Mouse (Mus musculus) neural tube, embryonic 14.5 days (tissue): Measurements from ENCODE around the gene Olfr279. TPM values are rescaled to one million over a fixed set of nuclear protein-coding genes. Genes with fewer than 3 reads are reported as not detected.
A peak's percentile ranks its signal among the peaks of the same experiment; 100 is the strongest.

Experiments used
- ATAC-seq: fragments of 200-750 bp; cut with Nextera tagmentation; 2 replicates; pipeline ENCODE4 v1.8.0; 2017; ENCODE audit warnings: low read depth, mild to moderate bottlenecking, moderate TSS enrichment, moderate library complexity
- H3K27ac ChIP-seq: fragments of 300-500 bp; sonication (generic); 2 replicates; pipeline ENCODE4 v1.5.1; 2014; ENCODE audit warnings: low read depth, mild to moderate bottlenecking, control low read depth, low read length, moderate library complexity, mixed read lengths
- H3K27me3 ChIP-seq: fragments of 300-500 bp; sonication (generic); 2 replicates; pipeline ENCODE4 v1.6.1; 2014; ENCODE audit warnings: low read length; ENCODE audit not compliant: control insufficient read depth, insufficient read depth
- H3K36me3 ChIP-seq: fragments of 300-500 bp; sonication (generic); 2 replicates; pipeline ENCODE4 v1.6.1; 2014; ENCODE audit warnings: low read length, mixed read lengths; ENCODE audit not compliant: control insufficient read depth, insufficient read depth
- H3K4me1 ChIP-seq: fragments of 300-500 bp; sonication (generic); 2 replicates; pipeline ENCODE4 v1.6.1; 2014; ENCODE audit warnings: low read length; ENCODE audit not compliant: control insufficient read depth, insufficient read depth
- H3K4me2 ChIP-seq: fragments of 300-500 bp; sonication (generic); 2 replicates; pipeline ENCODE4 v1.6.1; 2014; ENCODE audit warnings: mild to moderate bottlenecking, low read depth, low read length, control low read depth
- H3K4me3 ChIP-seq: fragments of 300-500 bp; sonication (generic); 2 replicates; pipeline ENCODE4 v1.5.1; 2014; ENCODE audit warnings: low read depth, low read length, control low read depth, mixed read lengths
- H3K9ac ChIP-seq: fragments of 300-500 bp; sonication (generic); replicated peaks from 2 replicates; pipeline ENCODE4 v1.6.1; 2014; ENCODE audit warnings: low read depth, mild to moderate bottlenecking, control low read depth, low read length, mixed read lengths
- H3K9me3 ChIP-seq: fragments of 300-500 bp; sonication (generic); 2 replicates; pipeline ENCODE4 v1.6.1; 2016; ENCODE audit warnings: low read length; ENCODE audit not compliant: control insufficient read depth
- WGBS: fragments of 180-500 bp; shearing (Covaris S2); extraction: QIAGEN DNeasy Blood & Tissue Kit; methylation state at CpG from one replicate; pipeline ENCODE4 v1.1.7; 2014; 5-methylcytosine and 5-hydroxymethylcytosine counted together
- polyA plus RNA-seq: library from polyadenylated mRNA; unstranded; fragments of >200 nt; fragmentation: Nextera tagmentation; extraction: Ambion mirVana; gene quantifications from 2 replicates; pipeline ENCODE4 v1.2.1, GENCODE M21; 2014

Olfr279 gene
- polyA plus RNA-seq, 1 experiment from 2014 or later, result not detected

DNA sequence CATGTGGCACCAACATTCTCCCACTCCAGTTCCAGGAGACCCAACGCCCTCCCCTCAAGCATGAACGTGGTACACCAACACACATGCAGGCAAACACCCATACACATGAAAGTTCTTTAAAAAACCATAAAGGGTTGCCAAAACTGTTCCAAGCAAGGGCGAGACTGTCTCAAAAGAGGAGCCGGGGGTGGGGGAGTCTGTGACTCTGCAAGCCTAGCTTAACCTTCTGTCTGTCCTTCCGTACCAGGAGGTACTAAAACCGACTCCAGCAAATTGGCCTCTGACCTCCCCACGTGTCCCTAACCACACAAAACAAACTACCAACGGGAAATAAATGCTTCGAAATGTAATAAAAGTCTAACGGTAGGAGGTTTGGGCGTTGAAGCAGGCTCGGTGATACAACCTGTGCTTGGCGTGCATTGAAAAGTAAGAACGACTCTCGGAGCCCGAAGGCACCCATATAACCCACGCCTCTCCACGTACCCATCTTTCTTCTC lies 40.9 kb downstream of the Olfr279 start:
- peaks cover 8% of the 10 kb centered on the region for H3K4me1 ChIP-seq
- no peaks in the 10 kb centered on the region for H3K27me3 ChIP-seq
- H3K9me3 ChIP-seq, result no peaks in the 10 kb centered on the region
- H3K4me3 ChIP-seq, result peak overlapping the region; percentile 82
- peak overlapping the region; percentile 97 for H3K4me2 ChIP-seq
- H3K9ac ChIP-seq, result peak overlapping the region; percentile 88
- WGBS, result 1% methylated on average over 18 of the region's 18 CpGs
- H3K36me3 ChIP-seq, result peaks cover 24% of the 10 kb centered on the region
- ATAC-seq, result no peak
- H3K27ac ChIP-seq, result no peak overlapping the region

DNA sequence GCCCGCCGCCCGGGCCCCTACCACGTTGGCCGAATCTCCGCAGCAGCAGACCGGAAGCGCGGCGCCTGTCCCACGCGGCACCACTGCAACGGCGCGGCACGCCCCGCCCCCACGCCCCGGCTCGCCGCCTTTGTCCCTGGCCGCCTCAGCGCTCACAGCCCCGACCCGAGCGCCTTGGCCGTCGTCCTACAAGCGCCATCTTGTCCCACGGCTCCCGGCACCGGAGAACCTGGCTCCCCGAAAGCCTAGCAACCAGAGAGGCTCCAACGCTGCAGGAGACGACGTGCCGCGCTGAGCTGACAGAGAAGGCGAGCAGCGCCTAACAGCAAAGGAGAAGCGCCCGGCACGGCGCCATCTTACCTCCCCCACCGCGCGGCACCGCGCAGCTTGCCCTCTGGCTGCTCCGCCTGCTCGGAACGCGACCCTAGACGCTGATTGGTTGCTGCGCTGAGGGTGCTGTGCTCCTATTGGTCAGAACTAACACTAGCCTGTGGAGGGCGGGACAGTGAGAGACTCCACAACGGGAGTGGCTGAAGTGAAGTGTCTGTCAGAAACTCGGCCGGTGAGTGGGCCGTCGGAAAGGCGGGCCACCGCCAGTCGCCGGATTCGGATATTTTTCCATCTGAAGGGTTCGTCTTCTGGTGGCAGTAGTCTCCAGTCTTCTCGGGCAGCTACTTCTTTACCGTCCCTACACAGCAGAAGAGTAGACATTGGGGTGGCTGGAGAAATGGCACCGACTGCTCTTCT lies 41.9 kb downstream of the Olfr279 start, which contains the start of gene Kansl2:
TSS of gene Kansl2 (minus strand) at position 384 of the 747 bp plus-strand sequence.
- H3K9me3 ChIP-seq, result no peaks in the 10 kb centered on the region
- peaks cover 8% of the 10 kb centered on the region for H3K4me1 ChIP-seq
- H3K36me3 ChIP-seq, result peaks cover 20% of the 10 kb centered on the region
- H3K4me3 ChIP-seq, result peak within 1 kb of the TSS; percentile 82
- H3K9ac ChIP-seq, result peak within 1 kb of the TSS; percentile 88
- under 1% methylated on average over 68 of the region's 70 CpGs for WGBS
- peak; percentile 100 for ATAC-seq
- H3K27me3 ChIP-seq, result no peaks in the 10 kb centered on the region
- peak within 1 kb of the TSS; percentile 100 for H3K27ac ChIP-seq
- peak within 1 kb of the TSS; percentile 97 for H3K4me2 ChIP-seq

DNA sequence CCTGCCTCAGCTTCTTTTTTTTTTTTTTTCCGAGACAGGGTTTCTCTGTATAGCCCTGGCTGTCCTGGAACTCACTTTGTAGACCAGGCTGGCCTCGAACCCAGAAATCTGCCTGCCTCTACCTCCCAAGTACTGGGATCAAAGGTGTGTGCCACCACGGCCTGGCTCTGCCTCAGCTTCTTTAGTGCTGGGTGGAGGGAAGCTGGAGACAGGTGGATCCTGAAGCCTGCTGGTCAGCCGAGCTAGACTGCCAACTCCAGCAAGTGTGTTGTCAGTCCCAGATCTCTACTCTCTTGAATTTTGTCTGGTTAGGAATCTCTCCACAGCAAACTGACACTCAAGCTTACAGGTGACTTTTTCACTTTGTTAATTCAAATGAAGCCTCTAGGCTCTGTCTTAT lies 43.7 kb downstream of the Olfr279 start:
- H3K4me2 ChIP-seq, result no peak overlapping the region
- H3K9me3 ChIP-seq, result no peaks in the 10 kb centered on the region
- no peak overlapping the region for H3K27ac ChIP-seq
- peaks cover 8% of the 10 kb centered on the region for H3K4me1 ChIP-seq
- H3K36me3 ChIP-seq, result peaks cover 6% of the 10 kb centered on the region
- H3K27me3 ChIP-seq, result no peaks in the 10 kb centered on the region
- ATAC-seq, result no peak
- no peak overlapping the region for H3K9ac ChIP-seq
- H3K4me3 ChIP-seq, result no peak overlapping the region
- 90% methylated on average over 4 of the region's 4 CpGs for WGBS

DNA sequence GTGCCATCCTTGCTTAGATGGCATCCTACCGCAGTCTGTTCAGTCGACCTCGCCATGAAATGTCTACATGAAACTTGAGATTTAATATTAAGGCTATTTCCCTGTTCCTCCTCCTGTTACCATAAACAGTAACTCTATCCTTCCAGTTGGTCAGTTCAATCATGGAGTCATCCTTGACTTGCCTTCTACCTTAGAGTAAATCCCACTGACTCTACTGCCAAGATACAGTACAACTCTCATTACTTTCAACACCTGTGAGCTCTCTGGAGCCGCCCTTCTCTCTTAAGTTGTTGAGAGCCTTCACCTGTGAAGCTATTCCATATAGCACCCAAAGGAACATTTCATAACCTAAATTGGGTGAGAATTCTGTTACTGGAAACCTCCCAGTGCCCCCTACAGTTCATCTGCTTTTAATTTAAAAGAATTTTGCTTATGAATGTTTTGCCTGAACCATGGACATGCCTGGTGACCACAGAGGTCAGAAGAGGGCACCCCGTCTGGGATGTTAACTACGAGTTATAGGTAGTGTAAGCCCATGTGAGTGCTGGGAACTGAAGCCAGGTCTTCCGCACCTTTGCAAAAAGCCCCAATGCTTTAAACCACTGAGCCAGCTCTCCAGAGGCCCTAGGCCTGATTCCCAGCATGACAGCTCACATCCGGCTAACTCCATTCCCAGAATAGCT lies 44.8 kb downstream of the Olfr279 start:
- Histone ChIP-seq H3K36me3 (no peaks in the 10 kb centered on the region), H3K4me2 (no peak overlapping the region), H3K27ac (no peak overlapping the region), H3K4me3 (no peak overlapping the region), H3K4me1 (peaks cover 8% of the 10 kb centered on the region), H3K27me3 (no peaks in the 10 kb centered on the region), H3K9me3 (no peaks in the 10 kb centered on the region), H3K9ac (no peak overlapping the region)
- ATAC-seq, result no peak
- 89% methylated on average over 8 of the region's 8 CpGs for WGBS

DNA sequence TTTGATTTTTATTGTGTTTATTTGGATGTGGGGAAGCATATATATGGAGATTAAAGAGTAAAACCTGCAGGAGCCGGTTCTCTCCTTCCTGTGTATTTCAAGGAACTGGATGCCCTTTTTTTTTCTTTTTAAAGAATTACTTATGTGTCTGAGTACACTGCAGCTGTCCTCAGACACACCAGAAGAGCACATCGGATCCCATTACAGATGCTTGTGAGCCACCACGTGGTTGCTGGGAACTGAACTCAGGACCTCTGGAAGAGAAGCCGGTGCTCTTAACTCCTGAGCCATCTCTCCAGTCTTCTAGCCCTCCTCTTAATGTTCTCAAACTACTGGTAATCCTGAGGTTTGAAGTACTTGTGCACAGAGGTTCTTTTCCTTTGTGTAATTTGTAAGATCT lies 45.7 kb downstream of the Olfr279 start:
- Histone ChIP-seq H3K27me3 (no peaks in the 10 kb centered on the region), H3K4me2 (no peak overlapping the region), H3K9ac (no peak overlapping the region), H3K36me3 (peaks cover 3% of the 10 kb centered on the region), H3K4me1 (no peaks in the 10 kb centered on the region), H3K27ac (no peak overlapping the region), H3K9me3 (no peaks in the 10 kb centered on the region), H3K4me3 (no peak overlapping the region)
- 72% methylated on average over 4 of the region's 4 CpGs for whole genome bisulfite sequencing
- no peak for ATAC-seq

DNA sequence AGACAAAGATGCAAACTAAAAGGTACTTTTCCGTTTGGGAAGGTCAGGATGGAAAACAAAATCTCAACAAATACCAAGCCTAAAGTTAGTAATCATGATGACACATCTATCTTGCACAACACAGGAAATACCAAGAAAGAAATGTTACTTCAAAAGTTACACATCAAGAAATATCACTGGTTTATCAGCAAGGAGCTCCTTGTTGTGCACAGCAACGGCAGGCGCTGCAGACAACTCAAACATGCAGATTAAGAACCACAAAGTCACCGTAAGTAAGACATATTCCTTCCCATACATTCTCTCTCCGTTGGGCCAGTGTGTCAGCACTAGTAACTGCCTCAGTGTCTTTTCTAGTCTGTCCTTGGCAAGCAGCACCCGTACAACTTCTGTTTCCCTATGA lies 48.9 kb downstream of the Olfr279 start:
- Histone ChIP-seq H3K9ac (no peak overlapping the region), H3K36me3 (peaks cover 33% of the 10 kb centered on the region), H3K4me3 (no peak overlapping the region), H3K4me2 (no peak overlapping the region), H3K4me1 (no peaks in the 10 kb centered on the region), H3K9me3 (no peaks in the 10 kb centered on the region), H3K27me3 (no peaks in the 10 kb centered on the region), H3K27ac (no peak overlapping the region)
- 91% methylated on average over 6 of the region's 6 CpGs for WGBS
- no peak for ATAC-seq

DNA sequence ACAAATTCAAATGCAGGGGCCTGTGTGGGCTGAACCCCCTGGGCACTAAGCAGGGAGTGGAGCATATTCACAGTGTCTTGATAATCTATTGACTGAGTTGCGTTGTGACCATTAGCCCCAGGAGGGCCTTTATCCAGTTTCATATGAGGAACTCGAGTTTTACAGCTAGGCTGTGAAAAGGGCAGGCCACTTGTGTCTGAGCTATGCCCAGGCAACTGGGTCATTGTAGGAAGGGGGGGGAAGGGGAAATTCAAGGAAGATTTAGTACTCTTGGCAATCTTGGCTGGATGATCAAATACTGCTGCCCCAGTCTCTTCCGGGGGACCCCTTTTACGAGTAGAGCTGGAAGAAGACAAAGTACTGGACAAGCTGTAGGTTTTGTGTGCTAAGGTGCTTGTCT lies 51.1 kb downstream of the Olfr279 start:
- Histone ChIP-seq H3K27me3 (no peaks in the 10 kb centered on the region), H3K4me1 (no peaks in the 10 kb centered on the region), H3K9me3 (no peaks in the 10 kb centered on the region), H3K4me2 (no peak overlapping the region), H3K36me3 (peaks cover 48% of the 10 kb centered on the region), H3K4me3 (no peak overlapping the region), H3K9ac (no peak overlapping the region), H3K27ac (no peak overlapping the region)
- ATAC-seq, result no peak
- WGBS, result 64% methylated on average over 4 of the region's 4 CpGs

DNA sequence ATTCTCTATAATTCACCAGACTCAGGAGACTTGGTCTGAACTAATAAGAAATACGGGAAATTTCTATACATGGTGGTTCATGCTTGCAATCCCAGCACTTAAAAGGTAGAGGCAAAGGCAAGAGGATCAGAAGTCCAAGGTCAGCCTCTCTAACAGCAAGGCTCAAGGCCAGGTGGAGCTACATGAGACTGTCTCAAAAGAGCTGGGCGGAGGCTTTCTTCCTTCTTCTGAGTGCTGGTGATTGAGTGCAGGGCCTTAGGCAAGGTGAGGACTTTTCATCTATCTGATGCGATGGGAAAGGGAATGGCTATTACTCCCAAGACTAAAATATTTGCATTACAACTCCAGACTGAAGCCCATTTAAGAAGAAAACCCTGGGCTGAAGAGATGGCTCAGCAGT lies 52.9 kb downstream of the Olfr279 start:
- Histone ChIP-seq H3K4me2 (no peak overlapping the region), H3K27me3 (no peaks in the 10 kb centered on the region), H3K36me3 (peaks cover 49% of the 10 kb centered on the region), H3K4me3 (no peak overlapping the region), H3K9ac (no peak overlapping the region), H3K4me1 (no peaks in the 10 kb centered on the region), H3K9me3 (no peaks in the 10 kb centered on the region), H3K27ac (no peak overlapping the region)
- 97% methylated on average over 3 of the region's 3 CpGs for WGBS
- ATAC-seq, result no peak

DNA sequence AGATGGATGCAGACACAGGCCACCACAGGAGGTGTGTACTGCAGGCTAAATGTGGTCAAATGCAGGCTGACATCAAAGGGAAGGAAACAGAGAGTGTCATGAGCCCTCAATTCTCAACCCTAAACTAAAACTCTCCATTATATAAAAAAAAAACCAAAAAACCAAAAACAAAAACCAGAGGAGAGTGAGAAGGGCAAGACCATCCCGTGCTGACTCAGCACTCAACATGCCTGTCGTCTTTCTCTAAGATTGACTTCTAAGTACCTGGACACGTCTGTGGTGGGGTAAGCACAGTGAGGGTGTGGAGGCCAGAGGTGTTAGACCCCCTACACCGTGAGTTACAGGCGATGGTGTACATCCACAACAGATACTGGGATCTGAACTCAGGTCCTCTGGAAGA lies 54.6 kb downstream of the Olfr279 start:
- Histone ChIP-seq H3K4me2 (no peak overlapping the region), H3K27ac (no peak overlapping the region), H3K9me3 (no peaks in the 10 kb centered on the region), H3K27me3 (no peaks in the 10 kb centered on the region), H3K4me3 (no peak overlapping the region), H3K36me3 (peaks cover 65% of the 10 kb centered on the region), H3K4me1 (no peaks in the 10 kb centered on the region), H3K9ac (no peak overlapping the region)
- ATAC-seq, result no peak
- 94% methylated on average over 5 of the region's 5 CpGs for WGBS
